Mouse (Mus musculus): Measurements from ENCODE around the gene Ttpal.
A peak's percentile ranks its signal among the peaks of the same experiment; 100 is the strongest.

The Ttpal gene

DNA sequence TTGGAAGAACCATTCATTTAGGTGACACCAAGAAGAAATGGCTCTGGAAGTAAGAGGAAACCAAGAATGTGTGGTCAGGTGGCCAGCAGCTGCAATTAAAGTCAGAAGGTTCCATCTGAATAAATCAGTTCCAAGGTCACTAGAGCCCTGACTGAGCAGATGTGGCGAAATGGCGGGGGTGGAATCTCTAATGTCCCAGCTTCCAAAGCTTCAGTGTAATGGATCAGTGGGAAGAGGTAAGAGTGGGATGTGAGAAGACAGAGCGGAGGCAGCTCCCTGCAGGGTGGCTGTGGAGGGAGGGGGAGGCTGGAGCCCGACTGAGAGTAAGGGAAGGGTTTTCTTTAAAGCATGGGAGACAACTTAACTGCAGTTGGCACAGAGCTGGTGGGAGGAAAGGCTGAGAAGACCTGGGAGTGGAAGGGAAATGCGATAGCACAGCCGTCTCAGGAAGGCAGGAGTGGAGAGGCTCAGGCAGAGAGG is 59.3 kb downstream of the Ttpal start:
- peak; percentile 74 to 85 for DNase-seq (ENCODE audit: low spot score in 2 of 2)

- DNase-seq (ENCODE audit: low spot score in 2 of 2), result no peak
These were observed 60.0 kb downstream of the Ttpal start for GRCm38 (mm10) chr2:163662076-163662475.

- no peak for DNase-seq (ENCODE audit: low spot score in 2 of 2)
These were observed 60.6 kb downstream of the Ttpal start for GRCm38 (mm10) chr2:163662698-163663221.

- DNase-seq (ENCODE audit: low spot score in 2 of 2), result no peak
These were observed 61.8 kb downstream of the Ttpal start for GRCm38 (mm10) chr2:163663930-163664329.

- DNase-seq (ENCODE audit: low spot score in 2 of 2), result no peak
These were observed 64.9 kb downstream of the Ttpal start for GRCm38 (mm10) chr2:163667045-163667444.

Measured in right cerebral cortex, postnatal 36 days (tissue).